Mouse (Mus musculus) embryonic fibroblast, embryonic 13.5 days (primary cell): ENCODE measurements at regions not wholly inside any gene's neighbourhood (a gene's known extent, or its start where the extent isn't known, plus 50 kb on each side); places are given as distances from the start of the nearest gene placed in this dataset.
A peak's percentile ranks its signal among the peaks of the same experiment; 100 is the strongest.

ENCODE experiments used
- H3K27ac ChIP-seq: 2 replicates; pipeline ENCODE4 v1.5.1; 2012; ENCODE audit warnings: low read length, control low read depth, inconsistent platforms; ENCODE audit not compliant: insufficient read depth
- H3K4me1 ChIP-seq: 2 replicates; pipeline ENCODE4 v1.6.1; 2011; ENCODE audit warnings: low read length; ENCODE audit not compliant: control insufficient read depth, insufficient read depth
- H3K4me3 ChIP-seq: 2 replicates; pipeline ENCODE4 v1.5.1; 2011; ENCODE audit warnings: mild to moderate bottlenecking, control low read depth, low read length; ENCODE audit not compliant: insufficient read depth
- CTCF ChIP-seq: IDR thresholded peaks from 2 replicates; pipeline ENCODE4 v1.5.1; 2011; ENCODE audit warnings: mild to moderate bottlenecking, control low read depth, low read length, moderate library complexity, borderline replicate concordance; ENCODE audit not compliant: insufficient read depth
- POLR2A ChIP-seq: IDR thresholded peaks from 2 replicates; pipeline ENCODE4 v1.6.1; 2011; ENCODE audit warnings: low read depth, mild to moderate bottlenecking, control low read depth, low read length, moderate library complexity

- H3K4me3 ChIP-seq: no peak overlapping the region
- H3K27ac ChIP-seq: no peak overlapping the region
- no peak for TF ChIP-seq CTCF
- TF ChIP-seq POLR2A: no peak
- peaks cover 26% of the 10 kb centered on the region for H3K4me1 ChIP-seq
Measured at GRCm38 (mm10) chr14:76619038-76619409, 62.3 kb upstream of the Serp2 start.

- TF ChIP-seq POLR2A (no peak), CTCF (no peak)
Measured at GRCm38 (mm10) chr14:76618331-76619037, 61.8 kb upstream of the Serp2 start.

GRCm38 (mm10) chr14:76617889-76618288 is 61.2 kb upstream of the Serp2 start:
- no peak overlapping the region for H3K4me3 ChIP-seq
- peaks cover 18% of the 10 kb centered on the region for H3K4me1 ChIP-seq
- no peak overlapping the region for H3K27ac ChIP-seq
- TF ChIP-seq POLR2A: no peak
- TF ChIP-seq CTCF: no peak

More at GRCm38 (mm10) chr14:76618331-76619037, 61.8 kb upstream of the Serp2 start:
- Histone ChIP-seq H3K27ac (no peak overlapping the region), H3K4me1 (peaks cover 21% of the 10 kb centered on the region), H3K4me3 (no peak overlapping the region)

- Histone ChIP-seq H3K4me3 (no peak overlapping the region), H3K4me1 (peaks cover 16% of the 10 kb centered on the region), H3K27ac (no peak overlapping the region)
- TF ChIP-seq POLR2A: no peak
- TF ChIP-seq CTCF: no peak
Measured at GRCm38 (mm10) chr14:76617447-76617846, 60.8 kb upstream of the Serp2 start.

- Histone ChIP-seq H3K27ac (no peak overlapping the region), H3K4me3 (no peak overlapping the region), H3K4me1 (peaks cover 16% of the 10 kb centered on the region)
- TF ChIP-seq POLR2A (no peak), CTCF (no peak)
Measured at GRCm38 (mm10) chr14:76616367-76616683, 59.6 kb upstream of the Serp2 start.

- Histone ChIP-seq H3K4me3 (no peak overlapping the region), H3K27ac (0 out of 2 replicates have a peak overlapping the region, but pooled peaks have one; percentile 0), H3K4me1 (peaks cover 16% of the 10 kb centered on the region)
- TF ChIP-seq CTCF (no peak), POLR2A (no peak)
Measured at GRCm38 (mm10) chr14:76615603-76616366, 59.1 kb upstream of the Serp2 start.

- Histone ChIP-seq H3K27ac (no peak overlapping the region), H3K4me3 (no peak overlapping the region), H3K4me1 (peaks cover 18% of the 10 kb centered on the region)
- no peak for TF ChIP-seq POLR2A
Measured at GRCm38 (mm10) chr14:76615182-76615581, 58.5 kb upstream of the Serp2 start.

GRCm38 (mm10) chr14:76614682-76615081 is 58.0 kb upstream of the Serp2 start:
- Histone ChIP-seq H3K4me3 (no peak overlapping the region), H3K27ac (no peak overlapping the region), H3K4me1 (peaks cover 18% of the 10 kb centered on the region)
- no peak for TF ChIP-seq POLR2A
- no peak for TF ChIP-seq CTCF

GRCm38 (mm10) chr14:76613604-76614003 is 56.9 kb upstream of the Serp2 start:
- H3K4me3 ChIP-seq: no peak overlapping the region
- TF ChIP-seq POLR2A (no peak), CTCF (no peak)
- H3K4me1 ChIP-seq: peaks cover 18% of the 10 kb centered on the region
- H3K27ac ChIP-seq: no peak overlapping the region

GRCm38 (mm10) chr14:76610429-76611378 is 54.0 kb upstream of the Serp2 start:
- no peak for TF ChIP-seq CTCF
- no peak for TF ChIP-seq POLR2A
- Histone ChIP-seq H3K4me3 (no peak overlapping the region), H3K4me1 (peaks cover 9% of the 10 kb centered on the region), H3K27ac (no peak overlapping the region)
